Mouse (Mus musculus): Measurements from ENCODE around the gene Kidins220.

- TF ChIP-seq POLR2A (IDR thresholded peaks at IDR 0.05; ENCODE audit: borderline replicate concordance, insufficient read depth, low read length) (no peak), CTCF (IDR thresholded peaks at IDR 0.05; ENCODE audit: borderline replicate concordance, insufficient read depth, low read depth, low read length) (no peak)
These were observed 122.2 kb downstream of the Kidins220 start, which contains the start of gene Id2 for GRCm38 (mm10) chr12:25097052-25097209.
